In the genomic region with DNA sequence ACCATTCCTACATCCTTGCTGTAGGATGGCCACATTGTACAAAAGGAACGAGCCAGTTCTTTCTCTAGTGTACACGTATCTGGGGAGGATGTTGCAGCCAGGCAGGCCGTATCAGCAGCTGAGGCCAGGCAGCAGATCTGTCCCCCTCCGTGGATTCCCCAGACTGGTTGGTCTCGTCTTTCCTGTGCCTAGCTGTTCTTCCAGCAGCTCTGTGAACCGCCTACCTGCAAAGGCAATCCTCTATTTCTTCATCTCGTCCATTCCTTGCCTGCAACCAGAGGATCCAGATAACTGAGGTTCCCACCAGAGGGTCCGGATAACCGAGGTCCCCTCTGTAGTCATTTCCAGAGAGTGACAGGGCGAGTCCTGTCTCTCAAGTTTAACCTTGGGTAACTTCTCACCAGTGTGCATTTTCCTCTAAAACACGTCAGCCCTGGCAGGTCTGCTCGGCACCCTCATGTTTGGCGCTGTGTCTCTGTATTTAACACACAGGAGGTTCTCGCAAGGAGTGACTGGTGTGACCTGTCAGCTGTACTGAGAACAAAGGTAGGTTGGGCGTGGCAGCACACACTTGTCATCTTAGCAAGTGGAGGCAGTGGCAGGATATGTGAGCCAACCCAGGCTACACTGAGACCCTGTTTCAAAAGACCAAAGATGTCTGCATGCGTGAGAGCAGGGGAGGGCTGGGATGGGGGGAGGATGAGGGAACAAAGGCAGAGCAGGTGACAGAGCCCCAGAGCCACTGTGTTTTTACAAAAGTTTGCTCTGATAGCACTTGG, we compare ENCODE assay signal across 20 mouse cellular contexts. TPM values are rescaled to one million over a fixed set of nuclear protein-coding genes. Genes with fewer than 3 reads are reported as not detected.
A peak's percentile ranks its signal among the peaks of the same experiment; 100 is the strongest.
DNase-seq lines count a peak whose midpoint lies in the region; ATAC-seq and TF ChIP-seq lines count a peak whose summit lies in the region.
"Had no signal": no experiment of that assay in that cellular context is flagged by ENCODE, and none has a peak within 500 bp of the region (broad histone marks: within the 10 kb centered on the region; RNA-seq: fewer than 3 reads in every experiment).

No protein-coding gene starts in this region.

- no peak overlapping the region for H3K27ac ChIP-seq in heart, adult 2 months
- H3K27ac ChIP-seq in heart, postnatal 0 days (ENCODE audit: low read depth) = peak overlapping the region; percentile 55; the same call in 1 of the 2 replicates
- H3K27ac ChIP-seq: forebrain, embryonic 13.5 days; hindbrain, embryonic 14.5 days; liver, embryonic 15.5 days; macrophage; midbrain, embryonic 12.5 days; neural tube, embryonic 15.5 days; stomach, embryonic 15.5 days had no signal

- no peak for DNase-seq in heart, adult 2 months
- no peak for DNase-seq in heart, adult 9 months (ENCODE audit: low spot score in 2 of 2)
- DNase-seq in heart, postnatal 0 days (ENCODE audit: low spot score) = no peak
- DNase-seq in heart, postnatal 25 days (ENCODE audit: low spot score) = no peak
- peak; percentile 44 for DNase-seq in CD4-positive helper T cell, adult 2 months (ENCODE audit: low read depth, low spot score)
- peak; percentile 79 for DNase-seq in gonadal fat pad, adult 2 months (ENCODE audit: low read depth)
- no peak for DNase-seq in spleen, postnatal 36 days (ENCODE audit: low spot score in 2 of 2)
- DNase-seq: cerebellum, adult 2 months; right cerebral cortex, postnatal 14 days; thymus, postnatal 14 days had no signal

- no peak for TF ChIP-seq POLR2A in heart, adult 2 months (IDR thresholded peaks at IDR 0.05; ENCODE audit: insufficient read depth, low read depth, low read length)

- ATAC-seq in heart, postnatal 0 days (ENCODE audit: insufficient read depth, low read depth) = no peak
- ATAC-seq in monocyte, adult 5-6 weeks (replicated peaks; ENCODE audit: insufficient number of reproducible peaks, low FRiP score, low TSS enrichment, poor library complexity, severe bottlenecking) = no peak
- ATAC-seq: forebrain, embryonic 13.5 days had no signal

- intact Hi-C loops in heart, adult 2 months (cut with DNase I) = loop anchor here (5.0 kb wide), 1 partner anchor 42 kb away; no protein-coding TSS in a partner anchor
- intact Hi-C loops in heart, postnatal 25 days (cut with DNase I) = loop anchor here (5.0 kb wide), 1 partner anchor 42 kb away; no protein-coding TSS in a partner anchor

- H3K27me3 ChIP-seq in heart, adult 2 months (ENCODE audit: control insufficient read depth, insufficient read depth, low read length) = no peaks in the 10 kb centered on the region; the same call in 1 of the 2 replicates
- H3K27me3 ChIP-seq in heart, postnatal 0 days (ENCODE audit: control insufficient read depth, insufficient read depth, low read length) = peaks cover 20% of the 10 kb centered on the region

- H3K4me3 ChIP-seq in heart, adult 2 months = no peak overlapping the region
- H3K4me3 ChIP-seq in heart, postnatal 0 days (ENCODE audit: low read depth, low read length) = no peak overlapping the region
- H3K4me3 ChIP-seq: erythroblast, embryonic 14.5 days; forebrain, embryonic 13.5 days; liver, embryonic 15.5 days; midbrain, embryonic 12.5 days; neural tube, embryonic 15.5 days; stomach, embryonic 15.5 days had no signal

- H3K36me3 ChIP-seq in heart, adult 2 months (ENCODE audit: control insufficient read depth, insufficient read depth, low read length) = no peaks in the 10 kb centered on the region
- H3K36me3 ChIP-seq in heart, postnatal 0 days (replicated peaks; ENCODE audit: control insufficient read depth, insufficient read depth, low read length) = no peaks in the 10 kb centered on the region
- H3K36me3 ChIP-seq: liver, embryonic 15.5 days; midbrain, embryonic 12.5 days; neural tube, embryonic 15.5 days; stomach, embryonic 15.5 days had no signal

- TF ChIP-seq EP300 in heart, adult 2 months (IDR thresholded peaks at IDR 0.05; ENCODE audit: insufficient read depth, low read depth, low read length) = 0 out of 2 replicates have a peak, but pooled peaks have one; percentile 2
- TF ChIP-seq EP300 in heart, postnatal 0 days (IDR thresholded peaks at IDR 0.05; ENCODE audit: low read depth) = no peak

- no peaks in the 10 kb centered on the region for H3K79me2 ChIP-seq in heart, adult 2 months (replicated peaks; ENCODE audit: control insufficient read depth, insufficient read depth, low read length)

- TF ChIP-seq CTCF in heart, adult 2 months (IDR thresholded peaks at IDR 0.05) = no peak
- no peak for TF ChIP-seq CTCF in heart, postnatal 0 days (IDR thresholded peaks at IDR 0.05; ENCODE audit: low read depth)

- H3K4me2 ChIP-seq in heart, postnatal 0 days (ENCODE audit: low read depth, low read length) = no peak overlapping the region
- H3K4me2 ChIP-seq: forebrain, embryonic 13.5 days; heart, embryonic 11.5 days; hindbrain, embryonic 14.5 days; liver, embryonic 15.5 days; midbrain, embryonic 12.5 days; neural tube, embryonic 15.5 days; stomach, embryonic 15.5 days had no signal

- H3K4me1 ChIP-seq in heart, adult 2 months (ENCODE audit: control insufficient read depth, insufficient read depth, low read length) = peaks cover 7% of the 10 kb centered on the region
- H3K4me1 ChIP-seq in heart, postnatal 0 days (ENCODE audit: control insufficient read depth, insufficient read depth) = peaks cover 16% of the 10 kb centered on the region; the same call in 1 of the 2 replicates

- 82% methylated on average over 16 of the region's 16 CpGs for WGBS in heart, adult 2 months
- 73% methylated on average over 16 of the region's 16 CpGs for WGBS in heart, postnatal 0 days

- no peak overlapping the region for H3K9ac ChIP-seq in heart, adult 2 months (ENCODE audit: low read depth, low read length)
- no peak overlapping the region for H3K9ac ChIP-seq in heart, postnatal 0 days (replicated peaks; ENCODE audit: low read depth, low read length)
- H3K9ac ChIP-seq: forebrain, embryonic 13.5 days; hindbrain, embryonic 14.5 days; liver, embryonic 15.5 days; midbrain, embryonic 12.5 days; neural tube, embryonic 15.5 days; stomach, embryonic 15.5 days had no signal

- no peaks in the 10 kb centered on the region for H3K9me3 ChIP-seq in heart, postnatal 0 days (replicated peaks; ENCODE audit: control insufficient read depth, low read length)
- H3K9me3 ChIP-seq: forebrain, embryonic 13.5 days; liver, embryonic 15.5 days; midbrain, embryonic 12.5 days; neural tube, embryonic 15.5 days; stomach, embryonic 15.5 days had no signal

RNA-seq across cellular contexts. Expression of a gene that starts 3.4 kb away (rescaled TPM):
- total RNA-seq in heart, adult 2 months (2021) = 10 to 100 TPM; 11.6 to 12.9 TPM
- polyA plus RNA-seq in heart, adult 2 months (2012; rRNA removed) = 19.5 and 21.1 TPM in 2 replicates
- 20.5 and 27.6 TPM in 2 replicates for total RNA-seq in heart, postnatal 0 days (2014; rRNA removed; ENCODE audit: low replicate concordance)
- 15.9 and 19.0 TPM in 2 replicates for polyA plus RNA-seq in heart, postnatal 0 days (2015; fragmentation: Nextera tagmentation; extraction: Ambion mirVana)
- 10 to 100 TPM; 13.7 to 15.5 TPM for total RNA-seq in heart, postnatal 25 days (2021)
- 94.8 and 140 TPM in 2 replicates for polyA plus RNA-seq in gonadal fat pad, adult 2 months (2012; rRNA removed)
- total RNA-seq in monocyte, adult 5-6 weeks (2017) = 9.8 to 17.2 TPM (median 15.0 TPM) in 3 replicates

RNA-seq across cellular contexts. Expression of a gene that starts 25.0 kb away (rescaled TPM):
- total RNA-seq in heart, adult 2 months (2021) = 100 to 1,000 TPM; 157 to 180 TPM
- polyA plus RNA-seq in heart, adult 2 months (2012; rRNA removed) = 486 and 542 TPM in 2 replicates
- 234 and 284 TPM in 2 replicates for total RNA-seq in heart, postnatal 0 days (2014; rRNA removed; ENCODE audit: low replicate concordance)
- 213 and 214 TPM in 2 replicates for polyA plus RNA-seq in heart, postnatal 0 days (2015; fragmentation: Nextera tagmentation; extraction: Ambion mirVana)
- 100 to 1,000 TPM; 145 to 156 TPM for total RNA-seq in heart, postnatal 25 days (2021)
- polyA plus RNA-seq in gonadal fat pad, adult 2 months (2012; rRNA removed) = 863 and 939 TPM in 2 replicates
- 302 to 403 TPM (median 317 TPM) in 3 replicates for total RNA-seq in monocyte, adult 5-6 weeks (2017)

RNA-seq across cellular contexts. Expression of a gene that starts 29.2 kb away (rescaled TPM):
- total RNA-seq in heart, adult 2 months (2021) = 1 to 10 TPM; 1.6 to 2.0 TPM
- polyA plus RNA-seq in heart, adult 2 months (2012; rRNA removed) = 1.3 and 3.0 TPM in 2 replicates
- total RNA-seq in heart, postnatal 0 days (2014; rRNA removed; ENCODE audit: low replicate concordance) = 0.42 TPM in 1 of 2 replicates, not detected in the other
- 0.56 and 0.68 TPM in 2 replicates for polyA plus RNA-seq in heart, postnatal 0 days (2015; fragmentation: Nextera tagmentation; extraction: Ambion mirVana)
- total RNA-seq in heart, postnatal 25 days (2021) = 1 to 10 TPM; 1.2 to 1.7 TPM
- polyA plus RNA-seq in gonadal fat pad, adult 2 months (2012; rRNA removed) = 2.1 and 2.6 TPM in 2 replicates
- total RNA-seq in monocyte, adult 5-6 weeks (2017) = 579 to 859 TPM (median 610 TPM) in 3 replicates

RNA-seq across cellular contexts. Expression of a gene that starts 40.4 kb away (rescaled TPM):
- total RNA-seq in heart, adult 2 months (2021) = 10 to 100 TPM in 1 of 2 experiments, 1 to 10 TPM in 1; 8.0 to 11.5 TPM
- polyA plus RNA-seq in heart, adult 2 months (2012; rRNA removed) = 13.7 and 15.7 TPM in 2 replicates
- 6.0 and 18.8 TPM in 2 replicates for total RNA-seq in heart, postnatal 0 days (2014; rRNA removed; ENCODE audit: low replicate concordance)
- polyA plus RNA-seq in heart, postnatal 0 days (2015; fragmentation: Nextera tagmentation; extraction: Ambion mirVana) = 3.2 and 5.2 TPM in 2 replicates
- total RNA-seq in heart, postnatal 25 days (2021) = 10 to 100 TPM; 10.5 to 10.9 TPM
- 30.3 and 39.2 TPM in 2 replicates for polyA plus RNA-seq in gonadal fat pad, adult 2 months (2012; rRNA removed)
- 5.8 to 17.7 TPM (median 16.6 TPM) in 3 replicates for total RNA-seq in monocyte, adult 5-6 weeks (2017)

RNA-seq across cellular contexts. Expression of a gene that starts 47.6 kb away (rescaled TPM):
- total RNA-seq in heart, adult 2 months (2021) = 1 to 10 TPM in 1 of 2 experiments, under 1 TPM in 1; 0.78 to 1.0 TPM
- 1.3 and 1.7 TPM in 2 replicates for polyA plus RNA-seq in heart, adult 2 months (2012; rRNA removed)
- 0.85 TPM in 1 of 2 replicates, not detected in the other for total RNA-seq in heart, postnatal 0 days (2014; rRNA removed; ENCODE audit: low replicate concordance)
- polyA plus RNA-seq in heart, postnatal 0 days (2015; fragmentation: Nextera tagmentation; extraction: Ambion mirVana) = 1.6 and 1.8 TPM in 2 replicates
- total RNA-seq in heart, postnatal 25 days (2021) = under 1 TPM; 0.42 to 0.52 TPM
- polyA plus RNA-seq in gonadal fat pad, adult 2 months (2012; rRNA removed) = 26.0 and 89.9 TPM in 2 replicates
- total RNA-seq in monocyte, adult 5-6 weeks (2017) = 0.64 to 4.9 TPM (median 2.6 TPM) in 3 replicates

Comparison
In these comparisons a context has a peak if more than half of its experiments do, and no peak if none do; other contexts are left out.
1. DNase-seq: peak in CD4-positive helper T cell, adult 2 months (single experiment) and gonadal fat pad, adult 2 months (single experiment); none in heart, adult 2 months (0 of 2), heart, adult 9 months (0 of 2), heart, postnatal 0 days (single experiment), heart, postnatal 25 days (single experiment) and spleen, postnatal 36 days (0 of 2).
2. RNA of a gene that starts 29.2 kb away (total RNA-seq): 579 to 859 TPM in monocyte, adult 5-6 weeks; 1.6 to 2.0 TPM in heart, adult 2 months, 1.2 to 1.7 TPM in heart, postnatal 25 days and 0.42 TPM in heart, postnatal 0 days; every median in the first group is over 100 times any median in the second.